Mouse (Mus musculus) lung, postnatal 25 days (tissue): ENCODE data around the gene Fam83e.

Source experiments
- DNase-seq: peaks from one replicate; pipeline ENCODE4 v3.0.0; 2022; ENCODE audit warnings: low spot score

Fam83e gene

DNA sequence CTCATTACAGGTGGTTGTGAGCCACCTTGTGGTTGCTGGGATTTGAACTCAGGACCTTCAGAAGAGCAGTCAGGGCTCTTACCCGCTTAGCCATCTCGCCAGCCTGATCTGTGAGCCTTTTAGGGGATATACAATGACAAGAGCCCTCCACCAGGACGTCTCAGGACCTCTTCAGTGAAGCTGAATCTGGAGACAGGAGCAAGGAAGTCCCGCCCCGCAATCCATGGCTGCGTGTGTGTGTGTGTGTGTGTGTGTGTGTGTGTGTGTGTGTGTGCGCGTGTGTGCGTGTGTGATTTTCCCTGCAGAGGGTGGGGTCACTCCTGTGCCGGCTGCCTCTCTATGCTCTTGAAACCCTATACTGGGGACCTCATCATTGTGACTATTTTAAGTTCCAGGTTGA is 18.8 kb downstream of the Fam83e start:
- no peak for DNase-seq

- DNase-seq = no peak
Observed at GRCm38 (mm10) chr7:45741308-45741707, 20.3 kb downstream of the Fam83e start.

DNA sequence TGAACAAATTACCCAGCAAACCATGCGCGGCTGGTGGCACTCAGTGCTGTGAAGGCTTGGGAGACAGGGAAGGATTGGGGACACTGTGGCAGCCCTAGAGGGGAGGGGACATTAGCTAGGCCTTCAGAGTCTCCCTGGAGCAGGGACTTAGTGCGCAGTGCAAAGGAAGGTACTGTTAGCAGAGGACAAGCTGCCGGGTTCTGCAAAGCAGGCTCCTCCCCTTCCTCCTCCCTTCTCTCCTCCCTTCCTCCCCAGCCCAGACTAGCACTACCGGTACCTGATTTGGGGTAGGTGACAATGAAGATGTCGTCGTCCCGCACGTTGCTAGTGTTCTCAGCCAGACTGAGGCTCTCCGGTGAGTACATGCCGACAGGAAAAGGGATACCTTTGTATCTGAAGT is 20.8 kb downstream of the Fam83e start:
- DNase-seq = peak; percentile 39

DNA sequence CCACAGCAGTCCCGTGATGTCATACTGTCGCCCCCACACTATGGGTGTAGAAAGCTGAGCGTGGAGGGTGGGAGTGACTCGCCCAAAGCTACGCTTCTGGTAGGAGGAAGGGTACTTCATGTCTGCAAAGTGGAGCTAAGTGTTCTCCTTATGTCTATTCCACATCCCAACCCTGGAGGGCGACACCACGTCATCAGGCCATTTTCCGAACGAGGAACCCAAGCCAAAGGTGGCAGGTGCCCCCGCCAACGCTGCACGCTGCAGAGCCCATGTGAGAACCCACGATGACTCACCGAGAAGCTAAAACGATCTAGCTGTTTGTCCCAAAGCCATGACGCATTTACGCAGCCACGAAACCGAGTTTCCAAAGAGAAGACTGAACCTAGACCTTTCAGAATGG is 21.3 kb downstream of the Fam83e start:
- DNase-seq = no peak

GRCm38 (mm10) chr7:45744387-45744786 is 23.4 kb downstream of the Fam83e start:
- peak; percentile 83 for DNase-seq

DNA sequence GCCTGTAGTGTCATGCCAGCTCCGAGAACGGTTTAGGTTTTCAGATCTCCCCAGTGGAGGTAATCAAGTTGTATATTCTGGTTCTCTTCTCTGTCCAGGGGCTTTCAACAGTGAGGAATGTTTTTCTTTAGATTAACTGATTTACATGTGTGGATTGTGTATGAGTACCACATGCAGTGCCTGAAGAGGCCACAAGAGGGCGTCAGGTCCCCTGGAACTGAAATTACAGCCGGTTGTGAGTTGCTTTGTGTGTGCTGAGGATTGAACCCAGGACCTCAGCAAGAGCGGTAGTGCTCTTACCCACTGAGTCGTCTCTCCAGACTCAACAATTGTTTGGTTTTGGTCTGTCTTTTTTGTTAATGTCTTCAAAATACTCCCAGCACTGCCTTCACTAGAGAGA is 25.5 kb downstream of the Fam83e start:
- no peak for DNase-seq

GRCm38 (mm10) chr7:45747450-45747849 is 26.4 kb downstream of the Fam83e start:
- no peak for DNase-seq

DNA sequence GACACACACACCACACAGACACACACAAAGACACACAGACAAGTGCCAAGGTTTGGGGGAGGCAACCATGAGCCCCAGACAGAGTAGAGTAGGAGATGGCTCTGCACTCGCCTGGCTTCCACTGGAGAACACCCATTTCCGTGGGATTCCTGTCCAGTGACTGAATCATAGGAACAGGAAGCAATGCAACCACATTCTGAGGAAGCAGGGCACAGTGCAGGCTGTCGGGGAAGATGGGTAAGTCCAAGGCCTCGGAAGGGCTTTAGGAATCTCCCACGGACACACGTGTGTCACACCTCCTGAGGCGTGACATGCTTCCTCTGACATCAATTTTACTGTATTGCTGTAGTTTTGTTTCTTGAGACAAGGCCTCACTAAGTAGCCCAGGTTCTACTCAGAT is 27.1 kb downstream of the Fam83e start:
- no peak for DNase-seq

- DNase-seq = no peak
Observed at GRCm38 (mm10) chr7:45749401-45749800, 28.4 kb downstream of the Fam83e start.

DNA sequence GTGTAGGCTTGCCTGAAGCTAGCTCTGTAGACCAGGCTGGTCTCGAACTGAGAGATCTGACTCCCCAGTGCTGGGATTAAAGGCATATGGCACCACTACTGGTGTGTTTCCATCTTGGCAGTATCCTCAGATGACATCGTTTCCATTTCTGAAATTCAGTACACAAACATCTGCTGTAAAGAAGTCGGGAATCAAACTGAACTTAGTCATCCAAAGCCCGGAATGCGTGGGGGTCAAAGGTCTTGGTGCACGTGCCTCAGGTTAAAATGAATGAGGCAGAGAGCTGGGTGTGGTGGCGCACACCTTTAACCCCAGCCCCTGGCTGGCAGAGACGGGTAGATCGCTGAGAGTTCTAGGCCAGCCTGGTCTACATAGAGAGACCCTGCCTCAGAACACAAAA is 29.1 kb downstream of the Fam83e start:
- no peak for DNase-seq

DNA sequence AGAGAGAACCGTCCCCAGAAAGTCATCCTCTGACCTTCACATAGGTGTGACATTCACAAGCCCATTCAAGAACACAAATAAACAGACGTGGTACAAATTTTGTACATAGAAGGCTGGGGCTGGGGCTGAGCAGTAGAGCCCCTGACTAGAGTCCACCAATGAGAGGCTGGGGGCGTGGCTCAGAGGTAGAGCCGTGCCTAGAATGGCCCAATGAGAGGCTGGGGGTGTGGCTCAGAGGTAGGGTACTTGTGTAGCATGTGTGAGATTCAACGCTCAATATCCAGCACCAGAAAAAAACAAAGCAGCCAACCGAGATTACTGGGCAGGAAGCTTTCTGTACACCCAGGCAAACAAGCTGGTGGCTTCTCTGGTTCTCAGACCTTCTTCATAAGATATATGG is 34.7 kb downstream of the Fam83e start:
- no peak for DNase-seq

GRCm38 (mm10) chr7:45759400-45759799 is 38.4 kb downstream of the Fam83e start:
- peak; percentile 64 for DNase-seq

DNA sequence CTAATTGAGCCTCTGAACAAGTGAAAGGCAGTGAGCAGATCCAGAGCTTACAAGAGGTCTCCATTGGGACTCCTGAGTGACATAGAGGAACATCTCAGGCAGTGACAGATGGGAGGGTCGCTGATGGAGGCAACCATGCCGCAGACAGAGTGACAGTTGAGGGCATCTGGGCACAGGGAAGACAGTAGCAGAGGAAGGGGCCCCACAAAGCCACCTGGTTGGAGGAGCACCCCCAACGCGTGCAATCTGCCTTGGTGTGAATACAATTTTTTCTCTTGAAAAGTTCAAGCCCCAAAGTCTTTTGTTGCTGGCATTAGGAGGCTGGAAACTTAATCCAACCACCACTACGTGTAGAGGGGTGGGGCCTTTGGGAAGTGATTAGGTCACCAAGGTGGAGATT is 39.1 kb downstream of the Fam83e start:
- DNase-seq = no peak

GRCm38 (mm10) chr7:45765995-45766394 is 45.0 kb downstream of the Fam83e start:
- DNase-seq = no peak

DNA sequence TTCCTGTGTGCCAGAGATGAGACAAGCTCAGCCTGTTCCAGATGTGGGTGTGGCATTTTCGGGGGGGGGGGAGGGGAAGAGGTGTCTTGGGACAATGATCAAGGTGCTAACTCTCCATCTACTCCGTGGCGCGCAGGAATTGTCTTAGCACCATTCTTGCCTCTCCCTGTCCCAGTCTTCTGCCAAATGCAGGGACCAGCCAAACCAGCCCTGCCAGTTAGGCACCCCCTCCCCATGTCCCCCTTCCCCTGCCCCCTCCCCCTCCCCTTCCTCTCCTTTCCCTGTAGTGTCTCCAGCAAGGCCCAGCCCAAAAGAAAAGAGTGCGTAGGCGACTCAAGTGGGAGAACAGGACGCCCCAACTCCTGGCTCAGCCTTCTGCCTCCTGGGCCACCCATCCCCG is 45.8 kb downstream of the Fam83e start:
- no peak for DNase-seq

DNA sequence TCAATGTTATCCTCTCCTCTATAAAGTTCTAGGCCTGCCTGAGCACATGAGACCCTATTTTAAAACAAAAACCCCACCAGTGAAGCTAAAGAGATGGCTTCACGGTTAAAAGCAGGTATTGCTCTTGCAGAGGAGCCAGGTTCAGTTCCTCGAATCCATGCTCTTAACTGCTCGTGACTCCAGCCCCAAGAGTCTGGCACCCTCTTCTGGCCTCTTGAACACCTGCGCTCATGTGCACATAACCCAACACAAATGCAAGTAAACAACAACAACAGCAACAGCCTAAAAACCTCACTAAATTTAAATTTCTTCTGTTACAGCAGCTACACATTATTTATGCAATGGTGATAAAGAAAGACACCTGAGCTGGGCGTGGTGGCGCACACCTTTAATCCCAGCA is 46.5 kb downstream of the Fam83e start:
- no peak for DNase-seq

GRCm38 (mm10) chr7:45770427-45771082 is 49.5 kb downstream of the Fam83e start:
- DNase-seq = no peak

DNA sequence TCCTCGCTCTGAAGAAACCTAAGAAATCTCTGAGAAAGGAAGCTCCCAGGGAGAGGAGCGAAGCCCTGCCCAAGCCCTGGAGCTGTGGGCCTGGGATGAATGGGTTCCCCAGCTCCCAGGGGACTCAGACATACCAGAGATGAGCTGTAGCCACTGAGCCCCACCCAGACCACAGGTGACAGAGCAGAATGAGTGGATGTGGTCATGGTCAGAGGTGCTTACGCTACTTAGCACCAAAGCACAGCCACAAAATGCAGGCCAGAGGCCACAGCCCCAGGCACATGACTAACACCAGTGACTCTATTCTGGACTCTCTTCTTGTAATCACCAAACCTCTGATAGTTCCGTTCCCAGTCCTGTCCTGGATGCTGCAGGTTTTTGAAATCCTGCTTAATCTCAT is 50.1 kb downstream of the Fam83e start:
- no peak for DNase-seq

GRCm38 (mm10) chr7:45775237-45775636 is 54.2 kb downstream of the Fam83e start:
- DNase-seq = no peak
